Mouse (Mus musculus): ENCODE results near the gene Pias4. TPM values are rescaled to one million over a fixed set of nuclear protein-coding genes. Genes with fewer than 3 reads are reported as not detected.
A peak's percentile ranks its signal among the peaks of the same experiment; 100 is the strongest.

Pias4 gene
- polyA plus RNA-seq, 1 experiment: 31.6 TPM

GRCm38 (mm10) chr10:81137252-81138130, 30.2 kb downstream of the Pias4 start:
- H3K27me3 ChIP-seq (ENCODE audit: control insufficient read depth, insufficient read depth, insufficient read length): no peaks in the 10 kb centered on the region
- no peak for TF ChIP-seq CTCF (IDR thresholded peaks at IDR 0.05; ENCODE audit: control insufficient read depth, insufficient read depth, insufficient read length)
- peak; percentile 69 for TF ChIP-seq CEBPB (IDR thresholded peaks at IDR 0.05; ENCODE audit: low read depth)
- TF ChIP-seq FOSL1 (IDR thresholded peaks at IDR 0.05; ENCODE audit: insufficient read depth, low read length, poor library complexity, severe bottlenecking): no peak
- no peak for TF ChIP-seq MYOD1 (IDR thresholded peaks at IDR 0.05; ENCODE audit: control insufficient read depth, insufficient read length, low read depth)
- TF ChIP-seq USF1 (IDR thresholded peaks at IDR 0.05; ENCODE audit: low read depth): no peak
- no peak for TF ChIP-seq MYOG (IDR thresholded peaks at IDR 0.05; ENCODE audit: control insufficient read depth, extremely low read depth, insufficient read length)
- no peak for TF ChIP-seq MAX (IDR thresholded peaks at IDR 0.05)
- H3K79me2 ChIP-seq (ENCODE audit: control insufficient read depth, insufficient read depth): peaks cover 48% of the 10 kb centered on the region
- peaks cover 44% of the 10 kb centered on the region for H3K79me3 ChIP-seq (ENCODE audit: low read depth)
- peak overlapping the region; percentile 93 for H3ac ChIP-seq (ENCODE audit: control insufficient read depth, insufficient read length, low read depth)
- peaks cover 4% of the 10 kb centered on the region for H3K36me3 ChIP-seq (ENCODE audit: control insufficient read depth, insufficient read depth)
- H3K4me3 ChIP-seq (ENCODE audit: insufficient read depth, poor library complexity, severe bottlenecking): peak overlapping the region; percentile 96

- no peak for TF ChIP-seq CTCF (IDR thresholded peaks at IDR 0.05; ENCODE audit: control insufficient read depth, insufficient read depth, insufficient read length)
- no peak for TF ChIP-seq MYOD1 (IDR thresholded peaks at IDR 0.05; ENCODE audit: control insufficient read depth, insufficient read length, low read depth)
- TF ChIP-seq CEBPB (IDR thresholded peaks at IDR 0.05; ENCODE audit: low read depth): no peak
- no peak for TF ChIP-seq MYOG (IDR thresholded peaks at IDR 0.05; ENCODE audit: control insufficient read depth, extremely low read depth, insufficient read length)
- no peak for TF ChIP-seq FOSL1 (IDR thresholded peaks at IDR 0.05; ENCODE audit: insufficient read depth, low read length, poor library complexity, severe bottlenecking)
- TF ChIP-seq USF1 (IDR thresholded peaks at IDR 0.05; ENCODE audit: low read depth): no peak
- TF ChIP-seq MAX (IDR thresholded peaks at IDR 0.05): no peak
- Histone ChIP-seq H3K27me3 (ENCODE audit: control insufficient read depth, insufficient read depth, insufficient read length) (no peaks in the 10 kb centered on the region), H3K79me3 (ENCODE audit: low read depth) (peaks cover 39% of the 10 kb centered on the region), H3K36me3 (ENCODE audit: control insufficient read depth, insufficient read depth) (peaks cover 4% of the 10 kb centered on the region), H3K79me2 (ENCODE audit: control insufficient read depth, insufficient read depth) (peaks cover 41% of the 10 kb centered on the region), H3K4me3 (ENCODE audit: insufficient read depth, poor library complexity, severe bottlenecking) (peak overlapping the region; percentile 96), H3ac (ENCODE audit: control insufficient read depth, insufficient read length, low read depth) (peak overlapping the region; percentile 88)
Measured at GRCm38 (mm10) chr10:81136706-81137231, 31.0 kb downstream of the Pias4 start.

GRCm38 (mm10) chr10:81135831-81136705, 31.7 kb downstream of the Pias4 start:
- TF ChIP-seq MYOG (IDR thresholded peaks at IDR 0.05; ENCODE audit: control insufficient read depth, extremely low read depth, insufficient read length) (no peak), MYOD1 (IDR thresholded peaks at IDR 0.05; ENCODE audit: control insufficient read depth, insufficient read length, low read depth) (no peak), MAX (IDR thresholded peaks at IDR 0.05) (no peak), CTCF (IDR thresholded peaks at IDR 0.05; ENCODE audit: control insufficient read depth, insufficient read depth, insufficient read length) (no peak), CEBPB (IDR thresholded peaks at IDR 0.05; ENCODE audit: low read depth) (no peak), FOSL1 (IDR thresholded peaks at IDR 0.05; ENCODE audit: insufficient read depth, low read length, poor library complexity, severe bottlenecking) (no peak), USF1 (IDR thresholded peaks at IDR 0.05; ENCODE audit: low read depth) (no peak)
- H3K36me3 ChIP-seq (ENCODE audit: control insufficient read depth, insufficient read depth): no peaks in the 10 kb centered on the region
- H3K4me3 ChIP-seq (ENCODE audit: insufficient read depth, poor library complexity, severe bottlenecking): peak overlapping the region; percentile 96
- H3K79me3 ChIP-seq (ENCODE audit: low read depth): peaks cover 32% of the 10 kb centered on the region
- H3K27me3 ChIP-seq (ENCODE audit: control insufficient read depth, insufficient read depth, insufficient read length): no peaks in the 10 kb centered on the region
- peak overlapping the region; percentile 88 for H3ac ChIP-seq (ENCODE audit: control insufficient read depth, insufficient read length, low read depth)
- H3K79me2 ChIP-seq (ENCODE audit: control insufficient read depth, insufficient read depth): peaks cover 34% of the 10 kb centered on the region

GRCm38 (mm10) chr10:81134966-81135681, 32.6 kb downstream of the Pias4 start, which contains the start of gene Zbtb7a:
Gene Zbtb7a, plus strand, starts transcription at chr10:81135220.
- Histone ChIP-seq H3K27me3 (ENCODE audit: control insufficient read depth, insufficient read depth, insufficient read length) (no peaks in the 10 kb centered on the region), H3K4me3 (ENCODE audit: insufficient read depth, poor library complexity, severe bottlenecking) (peak within 1 kb of the TSS; percentile 96), H3K36me3 (ENCODE audit: control insufficient read depth, insufficient read depth) (no peaks in the 10 kb centered on the region), H3K79me3 (ENCODE audit: low read depth) (peaks cover 22% of the 10 kb centered on the region), H3K79me2 (ENCODE audit: control insufficient read depth, insufficient read depth) (peaks cover 25% of the 10 kb centered on the region), H3ac (ENCODE audit: control insufficient read depth, insufficient read length, low read depth) (peak within 1 kb of the TSS; percentile 88)
- TF ChIP-seq MYOD1 (IDR thresholded peaks at IDR 0.05; ENCODE audit: control insufficient read depth, insufficient read length, low read depth) (no peak), MYOG (IDR thresholded peaks at IDR 0.05; ENCODE audit: control insufficient read depth, extremely low read depth, insufficient read length) (no peak), USF1 (IDR thresholded peaks at IDR 0.05; ENCODE audit: low read depth) (no peak), CEBPB (IDR thresholded peaks at IDR 0.05; ENCODE audit: low read depth) (no peak), CTCF (IDR thresholded peaks at IDR 0.05; ENCODE audit: control insufficient read depth, insufficient read depth, insufficient read length) (no peak), FOSL1 (IDR thresholded peaks at IDR 0.05; ENCODE audit: insufficient read depth, low read length, poor library complexity, severe bottlenecking) (no peak), MAX (IDR thresholded peaks at IDR 0.05) (no peak)
